Mouse (Mus musculus) MEL (cell line): ENCODE measurements around the gene Gm2431.
"Not testable (repeated sequence)": the region's sequence is repeated elsewhere in the genome, so short reads cannot be mapped to it uniquely, and the experiment has no call there.

Source experiments
- CTCF ChIP-seq, 3 experiments: IDR thresholded peaks in 2 of 3; conservative IDR thresholded peaks in 1 of 3; 2 replicates each; pipeline ENCODE4 v1.5.1; 2011 to 2012; ENCODE audit warnings: low read length in 3 of 3, low read depth in 2 of 3, mild to moderate bottlenecking in 2 of 3, improper control_type of control experiment in 1 of 3, inconsistent platforms in 1 of 3, mixed read lengths in 1 of 3, moderate library complexity in 1 of 3; ENCODE audit not compliant: control insufficient read depth in 1 of 3, insufficient read depth in 1 of 3, poor library complexity in 1 of 3, severe bottlenecking in 1 of 3
- GATA1 ChIP-seq: IDR thresholded peaks from 2 replicates; pipeline ENCODE4 v1.6.1; 2011; ENCODE audit warnings: low read depth, low read length, improper control_type of control experiment
- MAFK ChIP-seq: IDR thresholded peaks from 2 replicates; pipeline ENCODE4 v1.6.1; 2011; ENCODE audit warnings: low read depth, mild to moderate bottlenecking, low read length, improper control_type of control experiment, borderline replicate concordance
- POLR2A ChIP-seq, 2 experiments: IDR thresholded peaks; 2 replicates each; pipeline ENCODE4 v1.6.1; 2011 to 2012; ENCODE audit warnings: low read length in 2 of 2, mild to moderate bottlenecking in 2 of 2, control low read depth in 1 of 2, improper control_type of control experiment in 1 of 2, low read depth in 1 of 2, moderate library complexity in 1 of 2; ENCODE audit not compliant: control insufficient read depth in 1 of 2, insufficient read depth in 1 of 2, poor library complexity in 1 of 2
- SIN3A ChIP-seq: IDR thresholded peaks from 2 replicates; pipeline ENCODE4 v1.6.1; 2012; ENCODE audit warnings: low read length, improper control_type of control experiment, inconsistent platforms
- SMC3 ChIP-seq: IDR thresholded peaks from 2 replicates; pipeline ENCODE4 v1.6.1; 2011; ENCODE audit warnings: low read depth, low read length, improper control_type of control experiment
- TAL1 ChIP-seq: IDR thresholded peaks from 2 replicates; pipeline ENCODE4 v1.6.1; 2012; ENCODE audit warnings: mild to moderate bottlenecking, inconsistent platforms, low read length, moderate library complexity, mixed read lengths
- UBTF ChIP-seq: IDR thresholded peaks from 2 replicates; pipeline ENCODE4 v1.6.1; 2012; ENCODE audit warnings: low read depth, mild to moderate bottlenecking, inconsistent platforms, low read length, improper control_type of control experiment, moderate library complexity, borderline replicate concordance; ENCODE audit not compliant: insufficient read depth
- USF2 ChIP-seq, 2 experiments: IDR thresholded peaks; 2 replicates each; pipeline ENCODE4 v1.6.1; 2011 to 2012; ENCODE audit warnings: improper control_type of control experiment in 2 of 2, low read length in 2 of 2, borderline replicate concordance in 1 of 2, inconsistent platforms in 1 of 2, low read depth in 1 of 2, mild to moderate bottlenecking in 1 of 2; ENCODE audit not compliant: insufficient read depth in 1 of 2

DNA sequence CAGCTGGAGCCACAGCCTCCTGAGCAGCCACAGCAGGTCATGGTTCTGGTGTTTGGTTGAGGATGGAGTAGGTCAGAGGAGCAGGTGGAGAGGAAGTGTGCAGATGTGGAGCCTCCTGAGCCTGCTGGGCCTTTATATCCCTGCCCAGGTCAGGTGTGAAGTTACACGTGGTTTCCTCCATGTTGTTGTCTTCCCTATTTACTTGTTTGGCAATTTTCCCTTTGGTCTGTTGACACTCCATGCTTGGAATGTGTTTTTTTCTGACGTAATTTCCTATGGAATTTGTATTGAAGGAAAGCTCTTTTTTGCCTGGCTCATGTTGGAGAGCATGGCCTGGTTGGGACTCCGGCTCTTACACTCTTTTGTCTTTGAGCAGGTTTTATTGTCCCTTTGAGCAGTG is 28.3 kb downstream of the Gm2431 start, which contains the start of gene Krtap5-5:
- not testable (repeated sequence) for TF ChIP-seq USF2 (IDR thresholded peaks at IDR 0.05; ENCODE audit: borderline replicate concordance in 1 of 2, insufficient read depth in 1 of 2, low read depth in 1 of 2, low read length in 2 of 2); GATA1; CTCF (IDR thresholded peaks at IDR 0.05 in 2 of 3, conservative IDR thresholded peaks at IDR 0.05 in 1 of 3; ENCODE audit: control insufficient read depth in 1 of 3, insufficient read depth in 1 of 3, low read depth in 2 of 3, low read length in 3 of 3, poor library complexity in 1 of 3, severe bottlenecking in 1 of 3); SIN3A; POLR2A (IDR thresholded peaks at IDR 0.05; ENCODE audit: control insufficient read depth in 1 of 2, insufficient read depth in 1 of 2, low read depth in 1 of 2, low read length in 2 of 2, poor library complexity in 1 of 2); SMC3; MAFK; UBTF; TAL1
